Mouse (Mus musculus): Measurements from ENCODE around the gene Prelp. TPM values are rescaled to one million over a fixed set of nuclear protein-coding genes. Genes with fewer than 3 reads are reported as not detected.

Prelp gene
- total RNA-seq (2023): not detected in 4 replicates

GRCm38 (mm10) chr1:133921304-133921751 lies at the start of gene Prelp:
Prelp (minus strand) TSS chr1:133921414.

GRCm38 (mm10) chr1:133907949-133908658 lies 13.1 kb downstream of the Prelp start, which contains the start of gene Optc:
Optc (minus strand) TSS chr1:133907999.

Other genes starting within 250 kb of the Prelp start
- gene Lax1, start 231.3 kb downstream of the Prelp start, total RNA-seq (2023): 152 to 161 TPM (median 154 TPM) in 4 replicates
- 0.12 to 1.1 TPM (median 0.62 TPM) in 4 replicates for gene Atp2b4, start 120.4 kb downstream of the Prelp start, total RNA-seq (2023)
- not detected in 4 replicates for gene Optc, start 13.4 kb downstream of the Prelp start, total RNA-seq (2023)
- gene Fmod, start 115.8 kb upstream of the Prelp start, total RNA-seq (2023): not detected in 4 replicates
- gene Btg2, start 157.7 kb upstream of the Prelp start, total RNA-seq (2023): 291 to 366 TPM (median 339 TPM) in 4 replicates
- gene Chit1, start 189.8 kb upstream of the Prelp start, total RNA-seq (2023): not detected in 4 replicates